Mouse (Mus musculus): ENCODE results near the gene Mmrn1. TPM values are rescaled to one million over a fixed set of nuclear protein-coding genes. Genes with fewer than 3 reads are reported as not detected.

The Mmrn1 gene
- polyA plus RNA-seq, 1 experiment from 2014 or later: 7.3 TPM

GRCm38 (mm10) chr6:60995596-60995995 is 70.8 kb downstream of the Mmrn1 start:
- WGBS: 66% methylated on average over 6 of the region's 6 CpGs
- Histone ChIP-seq H3K9ac (ENCODE audit: low read depth, low read length) (no peak overlapping the region), H3K9me3 (ENCODE audit: control insufficient read depth, low read length) (no peaks in the 10 kb centered on the region), H3K4me3 (ENCODE audit: low read length) (no peak overlapping the region), H3K4me1 (ENCODE audit: control insufficient read depth, insufficient read depth, low read length) (no peaks in the 10 kb centered on the region), H3K4me2 (replicated peaks; ENCODE audit: low read depth, low read length) (no peak overlapping the region), H3K27me3 (ENCODE audit: control insufficient read depth, insufficient read depth, low read length) (no peaks in the 10 kb centered on the region), H3K27ac (ENCODE audit: low read depth, low read length) (no peak overlapping the region), H3K36me3 (ENCODE audit: control insufficient read depth, insufficient read depth, low read length) (no peaks in the 10 kb centered on the region)
- no peak for ATAC-seq (ENCODE audit: low FRiP score, low TSS enrichment)

GRCm38 (mm10) chr6:60996328-60996727 is 71.6 kb downstream of the Mmrn1 start:
- no peak overlapping the region for H3K9ac ChIP-seq (ENCODE audit: low read depth, low read length)
- no peak overlapping the region for H3K27ac ChIP-seq (ENCODE audit: low read depth, low read length)
- ATAC-seq (ENCODE audit: low FRiP score, low TSS enrichment): no peak
- H3K9me3 ChIP-seq (ENCODE audit: control insufficient read depth, low read length): peaks cover 1% of the 10 kb centered on the region
- no peaks in the 10 kb centered on the region for H3K36me3 ChIP-seq (ENCODE audit: control insufficient read depth, insufficient read depth, low read length)
- H3K4me2 ChIP-seq (replicated peaks; ENCODE audit: low read depth, low read length): no peak overlapping the region
- no peaks in the 10 kb centered on the region for H3K4me1 ChIP-seq (ENCODE audit: control insufficient read depth, insufficient read depth, low read length)
- no peak overlapping the region for H3K4me3 ChIP-seq (ENCODE audit: low read length)
- 65% methylated on average over 1 of the region's 1 CpGs for WGBS
- no peaks in the 10 kb centered on the region for H3K27me3 ChIP-seq (ENCODE audit: control insufficient read depth, insufficient read depth, low read length)

GRCm38 (mm10) chr6:61001003-61001790 is 76.4 kb downstream of the Mmrn1 start:
- Histone ChIP-seq H3K27ac (ENCODE audit: low read depth, low read length) (no peak overlapping the region), H3K9ac (ENCODE audit: low read depth, low read length) (no peak overlapping the region), H3K36me3 (ENCODE audit: control insufficient read depth, insufficient read depth, low read length) (no peaks in the 10 kb centered on the region), H3K4me3 (ENCODE audit: low read length) (no peak overlapping the region), H3K9me3 (ENCODE audit: control insufficient read depth, low read length) (peaks cover 7% of the 10 kb centered on the region), H3K4me2 (replicated peaks; ENCODE audit: low read depth, low read length) (no peak overlapping the region), H3K4me1 (ENCODE audit: control insufficient read depth, insufficient read depth, low read length) (no peaks in the 10 kb centered on the region), H3K27me3 (ENCODE audit: control insufficient read depth, insufficient read depth, low read length) (no peaks in the 10 kb centered on the region)
- ATAC-seq (ENCODE audit: low FRiP score, low TSS enrichment): no peak
- WGBS: 87% methylated on average over 6 of the region's 6 CpGs

GRCm38 (mm10) chr6:61003916-61004765 is 79.4 kb downstream of the Mmrn1 start:
- Histone ChIP-seq H3K4me3 (ENCODE audit: low read length) (no peak overlapping the region), H3K27me3 (ENCODE audit: control insufficient read depth, insufficient read depth, low read length) (no peaks in the 10 kb centered on the region), H3K4me1 (ENCODE audit: control insufficient read depth, insufficient read depth, low read length) (no peaks in the 10 kb centered on the region), H3K4me2 (replicated peaks; ENCODE audit: low read depth, low read length) (no peak overlapping the region), H3K9ac (ENCODE audit: low read depth, low read length) (no peak overlapping the region), H3K36me3 (ENCODE audit: control insufficient read depth, insufficient read depth, low read length) (no peaks in the 10 kb centered on the region), H3K27ac (ENCODE audit: low read depth, low read length) (no peak overlapping the region), H3K9me3 (ENCODE audit: control insufficient read depth, low read length) (peaks cover 7% of the 10 kb centered on the region)
- WGBS: 70% methylated on average over 3 of the region's 3 CpGs
- no peak for ATAC-seq (ENCODE audit: low FRiP score, low TSS enrichment)

- H3K4me1 ChIP-seq (ENCODE audit: control insufficient read depth, insufficient read depth, low read length): no peaks in the 10 kb centered on the region
- no peak overlapping the region for H3K4me2 ChIP-seq (replicated peaks; ENCODE audit: low read depth, low read length)
- ATAC-seq (ENCODE audit: low FRiP score, low TSS enrichment): no peak
- no peaks in the 10 kb centered on the region for H3K27me3 ChIP-seq (ENCODE audit: control insufficient read depth, insufficient read depth, low read length)
- WGBS: 76% methylated on average over 5 of the region's 5 CpGs
- no peak overlapping the region for H3K9ac ChIP-seq (ENCODE audit: low read depth, low read length)
- H3K4me3 ChIP-seq (ENCODE audit: low read length): no peak overlapping the region
- no peaks in the 10 kb centered on the region for H3K9me3 ChIP-seq (ENCODE audit: control insufficient read depth, low read length)
- H3K27ac ChIP-seq (ENCODE audit: low read depth, low read length): no peak overlapping the region
- H3K36me3 ChIP-seq (ENCODE audit: control insufficient read depth, insufficient read depth, low read length): no peaks in the 10 kb centered on the region
Observed at GRCm38 (mm10) chr6:61013780-61014179, 89.0 kb downstream of the Mmrn1 start.

- H3K36me3 ChIP-seq (ENCODE audit: control insufficient read depth, insufficient read depth, low read length): no peaks in the 10 kb centered on the region
- H3K9ac ChIP-seq (ENCODE audit: low read depth, low read length): no peak overlapping the region
- H3K4me3 ChIP-seq (ENCODE audit: low read length): no peak overlapping the region
- H3K4me1 ChIP-seq (ENCODE audit: control insufficient read depth, insufficient read depth, low read length): no peaks in the 10 kb centered on the region
- no peaks in the 10 kb centered on the region for H3K27me3 ChIP-seq (ENCODE audit: control insufficient read depth, insufficient read depth, low read length)
- ATAC-seq (ENCODE audit: low FRiP score, low TSS enrichment): no peak
- H3K4me2 ChIP-seq (replicated peaks; ENCODE audit: low read depth, low read length): no peak overlapping the region
- WGBS: 61% methylated on average over 1 of the region's 1 CpGs
- no peak overlapping the region for H3K27ac ChIP-seq (ENCODE audit: low read depth, low read length)
- H3K9me3 ChIP-seq (ENCODE audit: control insufficient read depth, low read length): no peaks in the 10 kb centered on the region
Observed at GRCm38 (mm10) chr6:61019689-61020088, 94.9 kb downstream of the Mmrn1 start.

- Histone ChIP-seq H3K27ac (ENCODE audit: low read depth, low read length) (no peak overlapping the region), H3K36me3 (ENCODE audit: control insufficient read depth, insufficient read depth, low read length) (no peaks in the 10 kb centered on the region), H3K4me1 (ENCODE audit: control insufficient read depth, insufficient read depth, low read length) (no peaks in the 10 kb centered on the region), H3K9me3 (ENCODE audit: control insufficient read depth, low read length) (no peaks in the 10 kb centered on the region), H3K4me2 (replicated peaks; ENCODE audit: low read depth, low read length) (no peak overlapping the region), H3K4me3 (ENCODE audit: low read length) (no peak overlapping the region), H3K9ac (ENCODE audit: low read depth, low read length) (no peak overlapping the region), H3K27me3 (ENCODE audit: control insufficient read depth, insufficient read depth, low read length) (no peaks in the 10 kb centered on the region)
- WGBS: 70% methylated on average over 1 of the region's 1 CpGs
- no peak for ATAC-seq (ENCODE audit: low FRiP score, low TSS enrichment)
Observed at GRCm38 (mm10) chr6:61020995-61021394, 96.2 kb downstream of the Mmrn1 start.

- Histone ChIP-seq H3K4me2 (replicated peaks; ENCODE audit: low read depth, low read length) (no peak overlapping the region), H3K4me3 (ENCODE audit: low read length) (no peak overlapping the region), H3K36me3 (ENCODE audit: control insufficient read depth, insufficient read depth, low read length) (no peaks in the 10 kb centered on the region), H3K27me3 (ENCODE audit: control insufficient read depth, insufficient read depth, low read length) (no peaks in the 10 kb centered on the region), H3K9me3 (ENCODE audit: control insufficient read depth, low read length) (no peaks in the 10 kb centered on the region), H3K27ac (ENCODE audit: low read depth, low read length) (no peak overlapping the region), H3K4me1 (ENCODE audit: control insufficient read depth, insufficient read depth, low read length) (no peaks in the 10 kb centered on the region), H3K9ac (ENCODE audit: low read depth, low read length) (no peak overlapping the region)
- 85% methylated on average over 1 of the region's 1 CpGs for WGBS
- ATAC-seq (ENCODE audit: low FRiP score, low TSS enrichment): no peak
Observed at GRCm38 (mm10) chr6:61033251-61033650, 108.5 kb downstream of the Mmrn1 start.
